ENCODE assay signal across 25 mouse cellular contexts in genomic region chr3:158161924-158162490, GRCm38 (mm10).
"Had no signal": no experiment of that assay in that cellular context is flagged by ENCODE, and none has a peak within 500 bp of the region (broad histone marks: within the 10 kb centered on the region; RNA-seq: fewer than 3 reads in every experiment).

No protein-coding gene starts in this region.

- ATAC-seq: hindbrain, postnatal 0 days; inflammation-experienced regulatory T-cells, adult 6 months; intestine, embryonic 15.5 days; intestine, postnatal 0 days had no signal

- H3K27ac ChIP-seq: gastrocnemius, adult 2 months; heart, embryonic 10.5 days; hindbrain, embryonic 13.5 days; hindbrain, embryonic 15.5 days; hindbrain, postnatal 0 days; intestine, embryonic 15.5 days; layer of hippocampus, adult 2 months; left cerebral cortex, adult 2 months; limb, embryonic 10.5 days; limb, embryonic 12.5 days had no signal

- H3K36me3 ChIP-seq: heart, embryonic 10.5 days; heart, embryonic 12.5 days; intestine, embryonic 15.5 days; limb, embryonic 10.5 days; limb, embryonic 12.5 days had no signal

- H3K4me2 ChIP-seq: heart, embryonic 12.5 days; hindbrain, embryonic 13.5 days; hindbrain, embryonic 15.5 days; intestine, embryonic 15.5 days; limb, embryonic 12.5 days; liver, embryonic 11.5 days had no signal

- H3K9ac ChIP-seq: heart, embryonic 12.5 days; hindbrain, embryonic 13.5 days; hindbrain, embryonic 15.5 days; intestine, embryonic 15.5 days; limb, embryonic 12.5 days had no signal

- H3K27me3 ChIP-seq: heart, embryonic 12.5 days; hindbrain, embryonic 13.5 days; hindbrain, embryonic 15.5 days; intestine, embryonic 15.5 days had no signal

- H3K9me3 ChIP-seq: heart, embryonic 10.5 days; heart, embryonic 12.5 days; hindbrain, embryonic 13.5 days; hindbrain, embryonic 15.5 days; intestine, embryonic 15.5 days; limb, embryonic 10.5 days; limb, embryonic 12.5 days had no signal

- DNase-seq: gastrocnemius, adult 2 months; gastrocnemius, postnatal 10 days; gastrocnemius, postnatal 25 days; heart, adult 18-20 months; heart, postnatal 10 days; heart, postnatal 4 days; kidney, adult 18-20 months; kidney, adult 8-10 months; kidney, postnatal 10 days; kidney, postnatal 25 days; kidney, postnatal 4 days; liver had no signal

- H3K4me3 ChIP-seq: gastrocnemius, adult 2 months; heart, embryonic 10.5 days; heart, embryonic 12.5 days; hindbrain, embryonic 13.5 days; hindbrain, embryonic 15.5 days; intestine, embryonic 15.5 days; layer of hippocampus, adult 2 months; left cerebral cortex, adult 2 months; limb, embryonic 10.5 days; limb, embryonic 12.5 days had no signal

- H3K4me1 ChIP-seq: heart, embryonic 10.5 days; heart, embryonic 12.5 days; hindbrain, embryonic 15.5 days; intestine, embryonic 15.5 days; limb, embryonic 10.5 days; limb, embryonic 12.5 days had no signal
